Mouse (Mus musculus) ES-Bruce4 (cell line): ENCODE measurements around the gene 4930469K13Rik. TPM values are rescaled to one million over a fixed set of nuclear protein-coding genes. Genes with fewer than 3 reads are reported as not detected.
A peak's percentile ranks its signal among the peaks of the same experiment; 100 is the strongest.

Experiments
- H3K27ac ChIP-seq: 2 replicates; pipeline ENCODE4 v1.5.1; 2012; ENCODE audit warnings: low read length, inconsistent platforms; ENCODE audit not compliant: insufficient read depth
- H3K27me3 ChIP-seq: 2 replicates; pipeline ENCODE4 v1.6.1; 2012; ENCODE audit warnings: mild to moderate bottlenecking, low read length, inconsistent platforms; ENCODE audit not compliant: control insufficient read depth, poor library complexity, insufficient read depth, severe bottlenecking
- H3K36me3 ChIP-seq: 2 replicates; pipeline ENCODE4 v1.6.1; 2012; ENCODE audit warnings: inconsistent platforms, mild to moderate bottlenecking, low read length, moderate library complexity; ENCODE audit not compliant: control insufficient read depth, poor library complexity, insufficient read depth, severe bottlenecking
- H3K4me1 ChIP-seq: one replicate; pipeline ENCODE4 v1.8.1; 2011; ENCODE audit warnings: low read length; ENCODE audit not compliant: control insufficient read depth, insufficient read depth
- H3K4me3 ChIP-seq: 2 replicates; pipeline ENCODE4 v1.5.1; 2011; ENCODE audit warnings: low read depth, mild to moderate bottlenecking, low read length
- H3K9ac ChIP-seq: 2 replicates; pipeline ENCODE4 v1.6.1; 2012; ENCODE audit warnings: low read depth, mild to moderate bottlenecking, inconsistent platforms; ENCODE audit not compliant: poor library complexity, severe bottlenecking
- H3K9me3 ChIP-seq: replicated peaks from 2 replicates; pipeline ENCODE4 v1.6.1; 2012; ENCODE audit warnings: mild to moderate bottlenecking, low read length, inconsistent platforms; ENCODE audit not compliant: control insufficient read depth, poor library complexity, insufficient read depth, severe bottlenecking
- CTCF ChIP-seq: IDR thresholded peaks from one replicate; pipeline ENCODE4 v1.8.1; 2011; ENCODE audit warnings: low read depth, low read length
- EP300 ChIP-seq: IDR thresholded peaks from 2 replicates; pipeline ENCODE4 v1.6.1; 2011; ENCODE audit warnings: low read depth, low read length; ENCODE audit not compliant: insufficient read depth
- POLR2A ChIP-seq: IDR thresholded peaks from one replicate; pipeline ENCODE4 v1.8.1; 2011; ENCODE audit warnings: low read length; ENCODE audit not compliant: insufficient read depth
- polyA plus RNA-seq: library from polyadenylated mRNA; stranded (reverse); fragments of >200 nt; gene quantifications from 2 replicates; pipeline ENCODE4 v1.2.4, GENCODE M21; 2011; ENCODE audit warnings: low read depth; ENCODE audit not compliant: missing spikeins, insufficient read depth, insufficient read length

4930469K13Rik gene
- polyA plus RNA-seq, 1 experiment, result not detected

DNA sequence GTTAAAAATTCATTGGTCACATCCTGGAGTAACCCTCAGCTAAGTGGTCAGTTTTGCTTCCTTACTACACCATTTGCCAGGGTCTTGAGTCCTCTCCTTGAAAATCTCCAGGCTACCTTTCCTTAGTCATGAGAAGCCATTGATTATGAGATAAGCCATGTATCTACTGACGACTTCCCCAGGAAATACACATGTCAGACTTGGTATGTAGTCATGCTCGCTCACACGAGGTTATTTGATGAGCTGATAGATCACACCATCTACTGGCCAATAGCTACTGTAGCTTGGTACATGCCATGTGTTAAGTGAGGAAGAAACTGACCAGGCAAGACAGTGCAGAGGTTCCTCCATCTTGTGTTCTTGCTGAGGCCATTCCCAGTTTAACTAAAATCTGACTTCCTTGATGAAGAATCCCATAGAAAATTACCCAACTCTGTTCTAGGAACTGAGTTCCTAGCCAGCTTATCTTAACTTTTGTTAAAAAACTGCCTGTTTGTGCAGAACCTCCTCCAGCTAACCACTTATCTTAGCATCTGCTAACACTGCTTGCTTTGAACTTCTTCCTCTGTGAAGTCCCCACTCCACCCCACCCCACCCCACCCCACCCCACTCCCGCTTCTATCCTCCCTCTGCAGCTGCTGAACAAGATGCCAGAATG, 158.8 kb downstream of the 4930469K13Rik start:
- no peaks in the 10 kb centered on the region for H3K4me1 ChIP-seq
- TF ChIP-seq POLR2A (no peak), CTCF (no peak), EP300 (no peak)
- H3K27ac ChIP-seq, result no peak overlapping the region
- no peaks in the 10 kb centered on the region for H3K36me3 ChIP-seq
- H3K27me3 ChIP-seq, result no peaks in the 10 kb centered on the region
- no peaks in the 10 kb centered on the region for H3K9me3 ChIP-seq
- no peak overlapping the region for H3K4me3 ChIP-seq
- no peak overlapping the region for H3K9ac ChIP-seq

DNA sequence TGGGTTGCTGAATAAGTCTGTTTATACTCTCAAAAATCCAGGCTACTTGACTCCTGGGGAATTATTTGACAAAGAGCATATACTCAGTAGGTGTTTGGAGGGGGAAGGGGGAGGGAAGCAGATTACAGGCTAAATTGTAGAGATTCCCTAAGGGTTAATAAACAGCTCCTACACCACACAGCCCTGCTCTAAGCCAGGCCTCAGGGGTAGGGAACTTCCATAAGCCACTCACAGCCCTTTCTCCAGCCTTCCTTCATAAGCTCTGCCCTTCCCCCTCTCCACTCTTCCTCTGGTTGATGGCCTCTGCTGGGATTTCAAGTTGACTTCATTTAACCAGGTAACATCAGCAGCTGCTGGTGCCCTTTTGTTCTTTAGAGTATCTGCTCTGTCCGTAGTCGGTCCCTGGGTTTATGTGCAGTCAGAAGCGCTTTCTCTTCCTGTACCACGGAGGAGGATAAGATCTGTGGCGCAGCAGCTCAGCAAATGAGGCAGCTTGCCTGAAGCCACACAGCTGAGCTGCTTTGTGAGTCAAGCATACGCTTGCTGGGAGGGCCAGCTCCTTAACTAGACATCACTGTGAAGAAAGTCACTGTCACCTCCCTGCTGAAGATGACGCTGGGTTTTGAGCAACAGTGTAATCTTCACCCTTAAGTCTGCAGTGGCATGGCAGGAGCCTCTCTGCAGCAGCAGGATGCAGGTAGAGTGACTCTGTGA, 159.6 kb downstream of the 4930469K13Rik start:
- no peak for TF ChIP-seq EP300
- no peak for TF ChIP-seq CTCF
- no peak for TF ChIP-seq POLR2A
- Histone ChIP-seq H3K27me3 (no peaks in the 10 kb centered on the region), H3K36me3 (no peaks in the 10 kb centered on the region), H3K9ac (no peak overlapping the region), H3K4me3 (no peak overlapping the region), H3K27ac (no peak overlapping the region), H3K4me1 (no peaks in the 10 kb centered on the region), H3K9me3 (no peaks in the 10 kb centered on the region)

DNA sequence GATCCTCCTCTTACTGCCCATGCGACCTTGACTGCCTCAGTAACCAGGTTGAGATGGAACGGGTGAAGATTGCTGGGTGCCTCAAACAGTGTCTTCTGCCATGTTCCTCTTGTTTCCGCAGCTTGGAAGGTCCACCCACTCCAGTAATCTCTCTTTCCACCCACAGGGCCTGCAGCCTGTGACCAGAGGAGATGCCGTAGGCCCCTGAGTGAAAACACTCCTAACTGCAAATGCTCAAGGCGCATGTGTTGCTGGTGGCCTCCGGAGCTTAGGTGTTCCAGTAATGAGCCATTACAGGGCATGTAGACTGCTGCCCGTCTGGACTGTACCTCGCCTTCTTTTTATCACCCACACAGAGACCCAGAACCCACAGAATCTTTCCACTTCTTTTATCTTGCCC, 160.7 kb downstream of the 4930469K13Rik start:
- Histone ChIP-seq H3K27ac (no peak overlapping the region), H3K4me1 (no peaks in the 10 kb centered on the region), H3K9me3 (no peaks in the 10 kb centered on the region), H3K4me3 (no peak overlapping the region), H3K9ac (no peak overlapping the region), H3K27me3 (no peaks in the 10 kb centered on the region), H3K36me3 (no peaks in the 10 kb centered on the region)
- TF ChIP-seq POLR2A (no peak), EP300 (no peak), CTCF (no peak)

DNA sequence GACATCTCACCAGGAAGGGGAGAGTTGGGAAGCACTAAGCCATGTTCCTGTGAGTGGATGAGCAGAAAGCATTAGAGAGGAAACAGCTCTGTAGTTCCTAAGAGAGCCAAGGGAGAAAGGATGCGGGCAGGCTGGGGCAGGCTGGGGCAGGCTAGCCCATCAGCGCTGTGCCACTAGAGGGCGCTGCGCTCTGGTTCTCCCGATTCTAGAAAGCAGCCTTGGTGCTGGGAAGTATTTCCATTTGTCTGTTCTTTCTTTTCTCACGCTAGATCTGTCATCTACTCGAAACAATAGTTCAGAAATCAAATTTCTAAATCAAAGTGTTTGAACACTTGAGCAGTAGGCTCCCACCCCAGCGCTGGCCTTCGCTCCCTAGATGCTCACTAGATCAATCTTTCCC, 164.1 kb downstream of the 4930469K13Rik start:
- peak; percentile 89 for TF ChIP-seq CTCF
- no peak for TF ChIP-seq EP300
- Histone ChIP-seq H3K36me3 (no peaks in the 10 kb centered on the region), H3K27ac (no peak overlapping the region), H3K4me3 (no peak overlapping the region), H3K9me3 (no peaks in the 10 kb centered on the region), H3K9ac (no peak overlapping the region), H3K4me1 (no peaks in the 10 kb centered on the region), H3K27me3 (no peaks in the 10 kb centered on the region)

DNA sequence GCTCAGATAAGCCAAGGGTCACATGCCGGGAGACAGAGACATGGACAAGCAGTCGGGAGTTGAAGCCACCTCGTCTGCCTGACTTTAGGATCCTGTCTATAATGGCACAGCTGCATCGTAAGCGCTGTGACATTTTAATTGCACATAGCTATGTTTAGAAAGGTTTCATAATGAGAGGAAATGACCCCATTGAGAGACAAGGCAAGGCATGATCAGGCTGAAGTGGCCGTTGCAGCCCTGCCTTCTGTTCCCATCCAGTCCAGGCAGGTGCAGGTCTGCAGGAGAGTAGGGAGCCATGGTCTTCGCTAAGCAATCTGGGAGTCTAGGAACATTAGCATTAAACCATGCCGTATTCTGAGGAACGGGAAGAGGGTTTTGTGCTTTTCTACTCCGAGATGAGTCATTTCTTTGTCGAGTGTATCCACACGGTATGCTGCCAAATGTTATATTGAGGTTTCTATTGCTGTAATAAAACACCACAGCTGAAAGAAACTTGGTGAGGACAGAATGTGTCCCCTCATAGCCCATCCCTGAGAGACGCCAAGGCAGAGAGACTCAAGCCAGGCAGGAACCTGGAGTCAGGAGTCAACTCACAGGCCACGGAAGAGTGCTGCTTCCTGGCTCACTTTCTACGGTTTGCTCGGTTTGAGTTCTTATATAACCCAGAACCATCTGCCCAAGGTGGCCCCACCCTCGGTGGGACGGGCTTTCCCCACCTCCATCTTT, 165.8 kb downstream of the 4930469K13Rik start:
- Histone ChIP-seq H3K4me3 (no peak overlapping the region), H3K9me3 (no peaks in the 10 kb centered on the region), H3K27me3 (no peaks in the 10 kb centered on the region), H3K27ac (no peak overlapping the region), H3K9ac (no peak overlapping the region), H3K36me3 (no peaks in the 10 kb centered on the region), H3K4me1 (no peaks in the 10 kb centered on the region)
- no peak for TF ChIP-seq CTCF
- no peak for TF ChIP-seq EP300
- TF ChIP-seq POLR2A, result no peak

DNA sequence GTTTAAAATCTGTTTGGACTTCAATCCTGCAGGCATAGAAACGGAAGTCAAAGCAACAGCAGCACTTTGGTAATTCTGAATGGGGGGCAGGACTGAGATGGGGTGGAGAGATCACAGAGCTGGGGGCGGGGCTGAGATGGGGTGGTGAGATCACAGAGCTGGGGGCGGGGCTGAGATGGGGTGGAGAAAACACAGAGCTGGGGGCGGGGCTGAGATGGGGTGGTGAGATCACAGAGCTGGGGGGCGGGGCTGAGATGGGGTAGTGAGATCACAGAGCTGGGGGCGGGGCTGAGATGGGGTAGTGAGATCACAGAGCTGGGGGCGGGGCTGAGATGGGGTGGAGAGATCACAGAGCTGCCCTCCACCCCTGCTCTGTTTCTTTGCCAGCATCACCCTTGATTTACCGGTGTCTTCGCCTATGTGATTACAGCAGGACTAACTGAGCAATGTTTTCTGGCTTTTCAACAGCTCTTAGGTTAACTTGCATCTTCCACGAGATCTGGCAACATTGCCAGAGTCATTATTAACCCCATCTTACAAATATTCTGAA, 166.4 kb downstream of the 4930469K13Rik start:
- no peak for TF ChIP-seq CTCF
- TF ChIP-seq POLR2A, result no peak
- no peak for TF ChIP-seq EP300
- Histone ChIP-seq H3K4me3 (no peak overlapping the region), H3K36me3 (no peaks in the 10 kb centered on the region), H3K9me3 (no peaks in the 10 kb centered on the region), H3K4me1 (no peaks in the 10 kb centered on the region), H3K27ac (no peak overlapping the region), H3K9ac (no peak overlapping the region), H3K27me3 (no peaks in the 10 kb centered on the region)
